In the genomic region with DNA sequence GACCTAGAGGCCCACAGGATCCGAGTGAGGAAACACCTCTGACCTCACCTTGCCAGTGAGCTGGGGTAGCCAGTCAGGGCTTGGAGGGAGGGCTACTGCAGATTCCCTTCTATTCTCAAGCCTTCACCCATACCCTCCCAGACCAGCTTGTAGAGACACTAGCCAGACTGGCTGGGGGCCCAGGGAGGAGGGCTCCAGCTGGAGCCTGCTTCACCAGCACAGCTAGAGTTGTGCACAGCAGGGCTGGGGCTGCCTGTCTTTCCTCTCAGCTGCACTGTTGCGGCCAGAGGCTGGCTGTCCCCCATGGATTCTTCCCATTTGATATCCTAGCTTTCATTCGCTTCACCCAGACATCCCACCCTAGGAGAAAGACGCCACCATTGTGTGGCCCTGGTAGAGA, we compare ENCODE assay signal across 12 mouse cellular contexts.
A peak's percentile ranks its signal among the peaks of the same experiment; 100 is the strongest.
DNase-seq lines count a peak whose midpoint lies in the region; ATAC-seq and TF ChIP-seq lines count a peak whose summit lies in the region.
"Had no signal": no experiment of that assay in that cellular context is flagged by ENCODE, and none has a peak within 500 bp of the region (broad histone marks: within the 10 kb centered on the region; RNA-seq: fewer than 3 reads in every experiment).

No protein-coding gene starts in this region.

- H3K36me3 ChIP-seq in heart, embryonic 10.5 days, result no peaks in the 10 kb centered on the region
- H3K36me3 ChIP-seq in lung, embryonic 14.5 days (ENCODE audit: insufficient read depth), result no peaks in the 10 kb centered on the region
- H3K36me3 ChIP-seq in lung, postnatal 0 days (ENCODE audit: insufficient read depth, low read length), result no peaks in the 10 kb centered on the region
- H3K36me3 ChIP-seq: neural tube, embryonic 13.5 days had no signal

- no peak overlapping the region for H3K9ac ChIP-seq in lung, embryonic 14.5 days
- no peak overlapping the region for H3K9ac ChIP-seq in lung, postnatal 0 days (replicated peaks; ENCODE audit: low read depth)
- H3K9ac ChIP-seq: neural tube, embryonic 13.5 days had no signal

- no peak for TF ChIP-seq CTCF in lung, embryonic 14.5 days (IDR thresholded peaks at IDR 0.05; ENCODE audit: low read depth)
- no peak for TF ChIP-seq CTCF in lung, postnatal 0 days (IDR thresholded peaks at IDR 0.05)

- H3K9me3 ChIP-seq in heart, embryonic 10.5 days, result no peaks in the 10 kb centered on the region
- H3K9me3 ChIP-seq in lung, embryonic 14.5 days (ENCODE audit: low read depth, low read length), result no peaks in the 10 kb centered on the region
- H3K9me3 ChIP-seq in lung, postnatal 0 days (ENCODE audit: low read length), result no peaks in the 10 kb centered on the region
- H3K9me3 ChIP-seq: neural tube, embryonic 13.5 days had no signal

- DNase-seq in heart, adult 11 months, result peak; percentile 89
- no peak for DNase-seq in heart, embryonic 10.5 days (ENCODE audit: low spot score)
- DNase-seq in lung, embryonic 14.5 days, result peak; percentile 64
- DNase-seq in lung, adult 18-20 months, result no peak
- DNase-seq in gastrocnemius, postnatal 25 days, result peak; percentile 36
- peak; percentile 41 for DNase-seq in lung, postnatal 0 days (ENCODE audit: low spot score)
- DNase-seq: adrenal gland, postnatal 10 days had no signal

- H3K27me3 ChIP-seq in heart, embryonic 10.5 days (ENCODE audit: insufficient read depth, poor library complexity, severe bottlenecking), result no peaks in the 10 kb centered on the region
- H3K27me3 ChIP-seq in lung, embryonic 14.5 days (ENCODE audit: insufficient read depth, low read length), result no peaks in the 10 kb centered on the region
- no peaks in the 10 kb centered on the region for H3K27me3 ChIP-seq in lung, postnatal 0 days (replicated peaks; ENCODE audit: insufficient read depth, low read length)
- H3K27me3 ChIP-seq: neural tube, embryonic 13.5 days; Patski had no signal

- no peak overlapping the region for H3K4me2 ChIP-seq in lung, embryonic 14.5 days
- no peak overlapping the region for H3K4me2 ChIP-seq in lung, postnatal 0 days (replicated peaks; ENCODE audit: low read depth, low read length)
- H3K4me2 ChIP-seq: midbrain, embryonic 11.5 days; neural tube, embryonic 13.5 days had no signal

- H3K4me3 ChIP-seq in heart, embryonic 10.5 days, result no peak overlapping the region
- H3K4me3 ChIP-seq in lung, embryonic 14.5 days (ENCODE audit: low read depth, low read length), result no peak overlapping the region
- no peak overlapping the region for H3K4me3 ChIP-seq in lung, postnatal 0 days (ENCODE audit: low read depth, low read length)
- H3K4me3 ChIP-seq: neural tube, embryonic 13.5 days had no signal

- 0 out of 2 replicates have a peak, but pooled peaks cover 8% of the 10 kb centered on the region for H3K4me1 ChIP-seq in heart, embryonic 10.5 days
- H3K4me1 ChIP-seq in lung, embryonic 14.5 days (ENCODE audit: insufficient read depth), result no peaks in the 10 kb centered on the region
- no peaks in the 10 kb centered on the region for H3K4me1 ChIP-seq in lung, postnatal 0 days (ENCODE audit: insufficient read depth, low read depth, low read length)

- WGBS in heart, embryonic 10.5 days, result 73% methylated on average over 4 of the region's 4 CpGs
- 61% methylated on average over 4 of the region's 4 CpGs for WGBS in lung, embryonic 14.5 days
- 75% methylated on average over 4 of the region's 4 CpGs for WGBS in lung, postnatal 0 days

- no peak overlapping the region for H3K27ac ChIP-seq in heart, embryonic 10.5 days
- no peak overlapping the region for H3K27ac ChIP-seq in lung, embryonic 14.5 days (ENCODE audit: low read depth)
- H3K27ac ChIP-seq in lung, postnatal 0 days (ENCODE audit: low read length), result no peak overlapping the region
- H3K27ac ChIP-seq: neural tube, embryonic 13.5 days had no signal

- peak; percentile 41; the same call in 1 of the 2 replicates for ATAC-seq in lung, embryonic 14.5 days (ENCODE audit: insufficient read depth)
- ATAC-seq in lung, postnatal 0 days, result no peak
- ATAC-seq in megakaryocyte-erythroid progenitor cell, adult 5-6 weeks (replicated peaks; ENCODE audit: low FRiP score, low TSS enrichment, poor library complexity, severe bottlenecking), result no peak
- ATAC-seq: inflammation-experienced regulatory T-cells, adult 6 months; Patski had no signal

- no peak for TF ChIP-seq EP300 in lung, postnatal 0 days (IDR thresholded peaks at IDR 0.05)

Comparison
In these comparisons a context has a peak if more than half of its experiments do, and no peak if none do; other contexts are left out.
1. DNase-seq: peak in heart, adult 11 months (single experiment), lung, embryonic 14.5 days (single experiment), gastrocnemius, postnatal 25 days (single experiment) and lung, postnatal 0 days (single experiment); none in heart, embryonic 10.5 days (single experiment) and lung, adult 18-20 months (0 of 2).